Mouse (Mus musculus) thymus, adult 2 months (tissue): ENCODE measurements at regions not wholly inside any gene's neighbourhood (a gene's known extent, or its start where the extent isn't known, plus 50 kb on each side); places are given as distances from the start of the nearest gene placed in this dataset.
"Not testable (repeated sequence)": the region's sequence is repeated elsewhere in the genome, so short reads cannot be mapped to it uniquely, and the experiment has no call there.

Experiments used
- DNase-seq: peaks from one replicate; pipeline ENCODE4 v3.0.0; 2021
- H3K27ac ChIP-seq: fragments of 200-500 bp; 2 replicates; pipeline ENCODE4 v1.5.1; 2012; ENCODE audit warnings: low read length, control low read depth; ENCODE audit not compliant: control insufficient read depth, insufficient read depth
- H3K27me3 ChIP-seq: fragments of 200-500 bp; 2 replicates; pipeline ENCODE4 v1.6.1; 2012; ENCODE audit warnings: mild to moderate bottlenecking, low read length, moderate library complexity, mixed read lengths; ENCODE audit not compliant: control insufficient read depth, insufficient read depth
- H3K36me3 ChIP-seq: fragments of 200-500 bp; 2 replicates; pipeline ENCODE4 v1.6.1; 2012; ENCODE audit warnings: mild to moderate bottlenecking, low read length, moderate library complexity; ENCODE audit not compliant: control insufficient read depth, insufficient read depth
- H3K4me1 ChIP-seq: fragments of 200-500 bp; replicated peaks from 2 replicates; pipeline ENCODE4 v1.6.1; 2012; ENCODE audit warnings: low read length; ENCODE audit not compliant: control insufficient read depth, insufficient read depth
- H3K4me3 ChIP-seq: fragments of 200-500 bp; 2 replicates; pipeline ENCODE4 v1.5.1; 2012; ENCODE audit warnings: mild to moderate bottlenecking, low read length, control low read depth, moderate library complexity; ENCODE audit not compliant: control insufficient read depth, insufficient read depth
- CTCF ChIP-seq: fragments of 200-500 bp; IDR thresholded peaks from 2 replicates; pipeline ENCODE4 v1.5.1; 2012; ENCODE audit warnings: mild to moderate bottlenecking, control low read depth, low read length, moderate library complexity, borderline replicate concordance; ENCODE audit not compliant: control insufficient read depth, poor library complexity, insufficient read depth; ENCODE audit errors: extremely low read depth
- POLR2A ChIP-seq: fragments of 200-500 bp; IDR thresholded peaks from 2 replicates; pipeline ENCODE4 v1.6.1; 2012; ENCODE audit warnings: mild to moderate bottlenecking, low read length, control low read depth, moderate library complexity; ENCODE audit not compliant: control insufficient read depth, poor library complexity, insufficient read depth; ENCODE audit errors: extremely low read depth
- WGBS: fragments of 180-500 bp; shearing (Covaris S2); methylation state at CpG from one replicate; pipeline ENCODE4 v1.1.7; 2018; 5-methylcytosine and 5-hydroxymethylcytosine counted together

- 84% methylated on average over 3 of the region's 3 CpGs for WGBS
- no peaks in the 10 kb centered on the region for H3K27me3 ChIP-seq
- TF ChIP-seq CTCF (no peak), POLR2A (no peak)
Observed at GRCm38 (mm10) chr1:47261505-47262130, 369.0 kb upstream of the Slc39a10 start.

GRCm38 (mm10) chr1:47250706-47251105 is 358.1 kb upstream of the Slc39a10 start:
- not testable (repeated sequence) for H3K27me3 ChIP-seq, H3K27ac ChIP-seq, H3K36me3 ChIP-seq, H3K4me3 ChIP-seq, DNase-seq, H3K4me1 ChIP-seq
- 94% methylated on average over 13 of the region's 13 CpGs for WGBS

More at GRCm38 (mm10) chr1:47261505-47262130, 369.0 kb upstream of the Slc39a10 start:
- Histone ChIP-seq H3K4me3 (no peak overlapping the region), H3K27ac (no peak overlapping the region), H3K36me3 (no peaks in the 10 kb centered on the region), H3K4me1 (no peaks in the 10 kb centered on the region)
- no peak for DNase-seq

- DNase-seq = no peak
- Histone ChIP-seq H3K36me3 (no peaks in the 10 kb centered on the region), H3K4me3 (no peak overlapping the region), H3K27me3 (no peaks in the 10 kb centered on the region), H3K4me1 (no peaks in the 10 kb centered on the region), H3K27ac (no peak overlapping the region)
- 68% methylated on average over 2 of the region's 2 CpGs for WGBS
- TF ChIP-seq POLR2A = no peak
- no peak for TF ChIP-seq CTCF
Observed at GRCm38 (mm10) chr1:47217088-47217487, 324.4 kb upstream of the Slc39a10 start.

- H3K4me3 ChIP-seq = no peak overlapping the region
- no peak overlapping the region for H3K27ac ChIP-seq
- DNase-seq = no peak
- H3K36me3 ChIP-seq = no peaks in the 10 kb centered on the region
- WGBS = 74% methylated on average over 2 of the region's 2 CpGs
- TF ChIP-seq POLR2A (no peak), CTCF (no peak)
- no peaks in the 10 kb centered on the region for H3K27me3 ChIP-seq
- no peaks in the 10 kb centered on the region for H3K4me1 ChIP-seq
Observed at GRCm38 (mm10) chr1:47216419-47217002, 323.9 kb upstream of the Slc39a10 start.

- no peaks in the 10 kb centered on the region for H3K27me3 ChIP-seq
- WGBS = 96% methylated on average over 5 of the region's 5 CpGs
- no peak for TF ChIP-seq POLR2A
- TF ChIP-seq CTCF = no peak
Observed at GRCm38 (mm10) chr1:47213476-47213875, 320.8 kb upstream of the Slc39a10 start.

GRCm38 (mm10) chr1:47193001-47193400 is 300.3 kb upstream of the Slc39a10 start:
- Histone ChIP-seq H3K27ac (no peak overlapping the region), H3K27me3 (no peaks in the 10 kb centered on the region), H3K36me3 (no peaks in the 10 kb centered on the region), H3K4me1 (no peaks in the 10 kb centered on the region), H3K4me3 (no peak overlapping the region)
- TF ChIP-seq CTCF (no peak), POLR2A (no peak)
- DNase-seq = no peak
- 85% methylated on average over 4 of the region's 4 CpGs for WGBS

More at GRCm38 (mm10) chr1:47213476-47213875, 320.8 kb upstream of the Slc39a10 start:
- no peak for DNase-seq
- no peak overlapping the region for H3K4me3 ChIP-seq
- H3K27ac ChIP-seq = no peak overlapping the region
- H3K4me1 ChIP-seq = no peaks in the 10 kb centered on the region
- H3K36me3 ChIP-seq = no peaks in the 10 kb centered on the region

DNA sequence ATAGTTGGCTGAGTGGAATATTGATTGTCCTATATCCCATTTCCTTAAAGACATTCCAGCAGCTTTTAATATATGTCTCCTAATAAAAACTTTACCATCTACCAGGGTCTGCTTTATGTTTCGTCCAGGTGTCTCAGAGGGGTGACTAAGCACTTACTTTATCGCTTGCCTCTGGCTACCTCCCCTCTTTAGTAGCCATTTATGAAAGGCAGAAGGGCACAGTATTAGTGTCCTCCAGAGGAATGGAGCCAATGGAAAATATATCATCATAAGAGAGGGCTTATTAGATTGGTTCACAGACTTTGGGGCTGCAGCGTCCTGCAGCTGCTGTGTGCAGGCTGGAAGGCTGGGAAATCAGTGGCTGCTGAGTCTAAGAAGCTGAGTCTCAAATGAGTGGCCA is 271.8 kb upstream of the Slc39a10 start:
- Histone ChIP-seq H3K36me3 (no peaks in the 10 kb centered on the region), H3K4me1 (no peaks in the 10 kb centered on the region), H3K27me3 (no peaks in the 10 kb centered on the region), H3K27ac (no peak overlapping the region), H3K4me3 (no peak overlapping the region)
- 90% methylated on average over 3 of the region's 3 CpGs for WGBS
- no peak for DNase-seq
- no peak for TF ChIP-seq CTCF
- TF ChIP-seq POLR2A = no peak
